8 mouse cellular contexts compared by ENCODE assay signal in genomic region chr10:127621191-127622056, GRCm38 (mm10). TPM values are rescaled to one million over a fixed set of nuclear protein-coding genes. Genes with fewer than 3 reads are reported as not detected.
DNase-seq lines count a peak whose midpoint lies in the region; ATAC-seq lines count a peak whose summit lies in the region.

No protein-coding gene starts in this region.

- H3K4me1 ChIP-seq in hindbrain, embryonic 15.5 days (replicated peaks) = peaks cover 33% of the 10 kb centered on the region

- peak; percentile 84 for ATAC-seq in hindbrain, embryonic 15.5 days (ENCODE audit: low FRiP score, low read depth)
- peak; percentile 80 for ATAC-seq in megakaryocyte, adult 5-6 weeks (ENCODE audit: poor library complexity, severe bottlenecking)

- H3K27me3 ChIP-seq in hindbrain, embryonic 15.5 days = no peaks in the 10 kb centered on the region

- peak overlapping the region; percentile 82 for H3K27ac ChIP-seq in hindbrain, embryonic 15.5 days (replicated peaks)

- peak overlapping the region; percentile 71 for H3K4me3 ChIP-seq in hindbrain, embryonic 15.5 days

- no peaks in the 10 kb centered on the region for H3K36me3 ChIP-seq in hindbrain, embryonic 15.5 days

- peak overlapping the region; percentile 87 for H3K4me2 ChIP-seq in hindbrain, embryonic 15.5 days

- peak; percentile 46 for DNase-seq in T-cell, adult 2 months (ENCODE audit: low spot score)
- DNase-seq in cerebellum, postnatal 36 days = peak; percentile 88 to 91
- DNase-seq in frontal cortex, postnatal 36 days (ENCODE audit: low spot score in 2 of 2) = peak; percentile 89 to 90
- peak; percentile 84 to 92 for DNase-seq in left cerebral cortex, adult 8-10 months (ENCODE audit: low spot score in 2 of 2)
- peak; percentile 93 to 96 for DNase-seq in right cerebral cortex, postnatal 10 days (ENCODE audit: low spot score in 2 of 2)
- DNase-seq in yolk sac, embryonic 10.5 days (ENCODE audit: low spot score) = peak; percentile 94

- H3K9me3 ChIP-seq in hindbrain, embryonic 15.5 days = no peaks in the 10 kb centered on the region

- peak overlapping the region; percentile 43 for H3K9ac ChIP-seq in hindbrain, embryonic 15.5 days

- WGBS in hindbrain, embryonic 15.5 days = under 1% methylated on average over 36 of the region's 39 CpGs

RNA-seq across cellular contexts. Expression of gene Lrp1, which starts 0.5 kb away (rescaled TPM):
- 102 and 114 TPM in 2 replicates for polyA plus RNA-seq in hindbrain, embryonic 15.5 days (2015; fragmentation: Nextera tagmentation; extraction: Ambion mirVana)
- 100 to 1,000 TPM; 295 to 337 (median 306) TPM for total RNA-seq in left cerebral cortex, adult 8-10 months (2022)
- 85.5 and 104 TPM in 2 replicates for total RNA-seq in megakaryocyte, adult 5-6 weeks (2015)
- total RNA-seq in megakaryocyte, adult 5-6 weeks (2017) = 62.4 and 72.2 TPM in 2 replicates

RNA-seq across cellular contexts. Expression of gene Stat6, which starts 21.4 kb away (rescaled TPM):
- 6.2 and 6.3 TPM in 2 replicates for polyA plus RNA-seq in hindbrain, embryonic 15.5 days (2015; fragmentation: Nextera tagmentation; extraction: Ambion mirVana)
- 10 to 100 TPM; 13.5 to 17.1 (median 15.0) TPM for total RNA-seq in left cerebral cortex, adult 8-10 months (2022)
- total RNA-seq in megakaryocyte, adult 5-6 weeks (2015) = 82.5 and 89.6 TPM in 2 replicates
- total RNA-seq in megakaryocyte, adult 5-6 weeks (2017) = 120 and 128 TPM in 2 replicates

RNA-seq across cellular contexts. Expression of gene Nemp1, which starts 45.3 kb away (rescaled TPM):
- polyA plus RNA-seq in hindbrain, embryonic 15.5 days (2015; fragmentation: Nextera tagmentation; extraction: Ambion mirVana) = 3.1 and 3.4 TPM in 2 replicates
- 1 to 10 TPM; 4.7 to 6.1 (median 5.1) TPM for total RNA-seq in left cerebral cortex, adult 8-10 months (2022)
- total RNA-seq in megakaryocyte, adult 5-6 weeks (2015) = 15.2 and 18.4 TPM in 2 replicates
- 17.0 and 17.5 TPM in 2 replicates for total RNA-seq in megakaryocyte, adult 5-6 weeks (2017)

RNA-seq across cellular contexts. Expression of gene Nab2, which starts 46.9 kb away (rescaled TPM):
- 2.5 and 2.7 TPM in 2 replicates for polyA plus RNA-seq in hindbrain, embryonic 15.5 days (2015; fragmentation: Nextera tagmentation; extraction: Ambion mirVana)
- 10 to 100 TPM; 36.5 to 55.0 (median 45.5) TPM for total RNA-seq in left cerebral cortex, adult 8-10 months (2022)
- 2.0 and 2.6 TPM in 2 replicates for total RNA-seq in megakaryocyte, adult 5-6 weeks (2015)
- 2.3 and 2.4 TPM in 2 replicates for total RNA-seq in megakaryocyte, adult 5-6 weeks (2017)

Comparison
In these comparisons a context has a peak if more than half of its experiments do, and no peak if none do; other contexts are left out.
1. Peak in every context shown above with its lines: DNase-seq, ATAC-seq, H3K4me3 ChIP-seq and H3K27ac ChIP-seq.
2. RNA of gene Stat6, which starts 21.4 kb away (total RNA-seq): 82.5 to 128 TPM in megakaryocyte, adult 5-6 weeks; 13.5 to 17.1 TPM in left cerebral cortex, adult 8-10 months; every median in the first group is over 4 times any median in the second.